Mouse (Mus musculus): ENCODE measurements around the gene Olfr1513.
A peak's percentile ranks its signal among the peaks of the same experiment; 100 is the strongest.
"Not testable (repeated sequence)": the region's sequence is repeated elsewhere in the genome, so short reads cannot be mapped to it uniquely, and the experiment has no call there.

Gene Olfr1513

GRCm38 (mm10) chr14:52356308-52356707, at the start of gene Olfr1513:
Gene Olfr1513 (minus strand): TSS chr14:52356408.
- DNase-seq: no peak

- no peak for DNase-seq
These were observed 41.1 kb upstream of the Olfr1513 start, which contains the start of gene Olfr1511 for GRCm38 (mm10) chr14:52397279-52397678. Gene Olfr1511 (minus strand): TSS chr14:52397379.

GRCm38 (mm10) chr14:52390084-52390848, 34.1 kb upstream of the Olfr1513 start:
- not testable (repeated sequence) for DNase-seq

GRCm38 (mm10) chr14:52379068-52379467, 22.9 kb upstream of the Olfr1513 start, which contains the start of gene Olfr1512:
Gene Olfr1512 (minus strand): TSS chr14:52379168.
- DNase-seq: no peak

GRCm38 (mm10) chr14:52368741-52369140, 12.5 kb upstream of the Olfr1513 start:
- DNase-seq: no peak

GRCm38 (mm10) chr14:52339512-52339852, 16.7 kb downstream of the Olfr1513 start:
- DNase-seq: no peak

GRCm38 (mm10) chr14:52338751-52339511, 17.3 kb downstream of the Olfr1513 start:
- DNase-seq: peak; percentile 67

GRCm38 (mm10) chr14:52332171-52332570, 24.0 kb downstream of the Olfr1513 start:
- no peak for DNase-seq

- DNase-seq: no peak
These were observed 25.0 kb downstream of the Olfr1513 start for GRCm38 (mm10) chr14:52331069-52331750.

GRCm38 (mm10) chr14:52327910-52328812, 28.0 kb downstream of the Olfr1513 start, which contains the start of gene Sall2:
Gene Sall2 (minus strand): TSS chr14:52328762.
- no peak for DNase-seq

- DNase-seq: no peak
These were observed 28.8 kb downstream of the Olfr1513 start for GRCm38 (mm10) chr14:52327375-52327901.

GRCm38 (mm10) chr14:52325890-52326289, 30.3 kb downstream of the Olfr1513 start:
- no peak for DNase-seq

- DNase-seq: no peak
These were observed 36.8 kb downstream of the Olfr1513 start for GRCm38 (mm10) chr14:52319361-52319760.

GRCm38 (mm10) chr14:52316441-52317225, 39.6 kb downstream of the Olfr1513 start:
- peak; percentile 72 for DNase-seq

GRCm38 (mm10) chr14:52315792-52316440, 40.3 kb downstream of the Olfr1513 start:
- DNase-seq: peak; percentile 84

GRCm38 (mm10) chr14:52315283-52315780, 40.9 kb downstream of the Olfr1513 start:
- DNase-seq: peak; percentile 60

- DNase-seq: peak; percentile 57
These were observed 41.4 kb downstream of the Olfr1513 start for GRCm38 (mm10) chr14:52314808-52315150.

GRCm38 (mm10) chr14:52313931-52314807, 42.0 kb downstream of the Olfr1513 start:
- no peak for DNase-seq

GRCm38 (mm10) chr14:52310906-52311305, 45.3 kb downstream of the Olfr1513 start:
- DNase-seq: no peak
